Mouse (Mus musculus) megakaryocyte, embryonic 14.5 days (primary cell): ENCODE measurements at regions not wholly inside any gene's neighbourhood (a gene's known extent, or its start where the extent isn't known, plus 50 kb on each side); places are given as distances from the start of the nearest gene placed in this dataset.

Experiments used
- H3K27me3 ChIP-seq: replicated peaks from 2 replicates; pipeline ENCODE3; 2012; ENCODE audit warnings: inconsistent platforms
- H3K36me3 ChIP-seq: replicated peaks from 2 replicates; pipeline ENCODE3; 2012; ENCODE audit warnings: low read length, inconsistent platforms, mixed read lengths
- H3K4me1 ChIP-seq: 2 replicates; pipeline ENCODE4 v1.6.1; 2012; ENCODE audit warnings: inconsistent platforms
- H3K4me3 ChIP-seq: replicated peaks from 2 replicates; pipeline ENCODE3; 2012; ENCODE audit warnings: moderate library complexity, mild to moderate bottlenecking, inconsistent platforms
- H3K9me3 ChIP-seq: 2 replicates; pipeline ENCODE4 v1.6.1; 2012; ENCODE audit warnings: inconsistent platforms
- FLI1 ChIP-seq: IDR thresholded peaks from 2 replicates; pipeline ENCODE4 v1.6.1; 2012; ENCODE audit warnings: low read length, inconsistent platforms, mixed read lengths
- GATA1 ChIP-seq: IDR thresholded peaks from 3 replicates; pipeline ENCODE4 v1.6.1; 2012; ENCODE audit warnings: mixed read lengths, low read length, inconsistent platforms, borderline replicate concordance

DNA sequence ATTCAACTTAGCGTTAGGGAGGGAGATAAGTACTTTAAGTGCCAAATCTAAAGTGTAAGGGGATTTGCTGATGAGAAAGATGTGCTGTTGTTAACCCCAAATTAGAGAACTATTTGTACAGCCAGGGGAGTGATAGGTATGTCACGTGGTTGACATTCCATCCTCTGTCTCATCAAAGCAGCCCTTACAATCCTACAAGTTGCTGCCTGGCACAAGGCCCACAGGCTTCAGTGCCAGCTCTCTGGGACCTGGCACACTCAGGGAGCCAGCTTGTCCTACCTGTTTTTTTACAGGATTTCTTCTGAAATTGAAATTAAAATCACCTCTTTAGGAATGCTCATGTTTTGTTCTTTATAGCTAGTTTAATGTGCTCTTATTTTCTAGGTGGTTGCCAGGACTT, 68.6 kb upstream of the Egln3 start:
- Histone ChIP-seq H3K36me3 (no peaks in the 10 kb centered on the region), H3K27me3 (peaks cover 4% of the 10 kb centered on the region), H3K4me3 (no peak overlapping the region), H3K4me1 (no peaks in the 10 kb centered on the region), H3K9me3 (no peaks in the 10 kb centered on the region)
- TF ChIP-seq GATA1 (no peak), FLI1 (no peak)

- no peak for TF ChIP-seq FLI1
- TF ChIP-seq GATA1: no peak
- Histone ChIP-seq H3K4me3 (no peak overlapping the region), H3K36me3 (no peaks in the 10 kb centered on the region), H3K9me3 (no peaks in the 10 kb centered on the region), H3K27me3 (no peaks in the 10 kb centered on the region), H3K4me1 (peaks cover 9% of the 10 kb centered on the region)
These were observed 62.2 kb upstream of the Egln3 start for GRCm38 (mm10) chr12:54265852-54266251.

- TF ChIP-seq GATA1: no peak
- TF ChIP-seq FLI1: no peak
- 0 out of 2 replicates have a peak, but pooled peaks cover 3% of the 10 kb centered on the region for H3K9me3 ChIP-seq
- peaks cover 9% of the 10 kb centered on the region for H3K4me1 ChIP-seq
- H3K27me3 ChIP-seq: no peaks in the 10 kb centered on the region
- H3K36me3 ChIP-seq: no peaks in the 10 kb centered on the region
- no peak overlapping the region for H3K4me3 ChIP-seq
These were observed 61.5 kb upstream of the Egln3 start for GRCm38 (mm10) chr12:54264893-54265835.

DNA sequence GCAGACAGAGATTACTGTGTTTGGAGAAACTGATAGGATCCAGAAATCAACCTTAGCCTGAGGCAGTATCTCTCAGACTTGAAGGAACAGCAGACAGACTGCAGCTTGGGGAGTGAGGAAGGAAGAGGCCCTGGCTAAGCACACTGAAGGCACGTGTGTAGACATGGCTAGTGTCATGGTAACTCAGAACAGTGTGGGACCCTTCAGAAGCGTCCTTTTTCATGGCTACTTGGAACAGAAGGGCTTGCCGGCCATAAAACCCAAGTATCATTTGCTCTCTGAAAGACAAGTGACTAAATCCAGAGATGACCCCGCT, 60.7 kb upstream of the Egln3 start:
- H3K27me3 ChIP-seq: no peaks in the 10 kb centered on the region
- peaks cover 9% of the 10 kb centered on the region for H3K4me1 ChIP-seq
- H3K9me3 ChIP-seq: 0 out of 2 replicates have a peak, but pooled peaks cover 3% of the 10 kb centered on the region
- H3K36me3 ChIP-seq: no peaks in the 10 kb centered on the region
- no peak overlapping the region for H3K4me3 ChIP-seq
- TF ChIP-seq GATA1: no peak
- no peak for TF ChIP-seq FLI1

- TF ChIP-seq FLI1 (no peak), GATA1 (no peak)
- H3K4me1 ChIP-seq: peaks cover 9% of the 10 kb centered on the region
- no peak overlapping the region for H3K4me3 ChIP-seq
- H3K36me3 ChIP-seq: no peaks in the 10 kb centered on the region
- 0 out of 2 replicates have a peak, but pooled peaks cover 3% of the 10 kb centered on the region for H3K9me3 ChIP-seq
- H3K27me3 ChIP-seq: no peaks in the 10 kb centered on the region
These were observed 60.2 kb upstream of the Egln3 start for GRCm38 (mm10) chr12:54263733-54264417.

- Histone ChIP-seq H3K4me1 (peaks cover 9% of the 10 kb centered on the region), H3K27me3 (no peaks in the 10 kb centered on the region), H3K9me3 (peaks cover 9% of the 10 kb centered on the region), H3K36me3 (no peaks in the 10 kb centered on the region), H3K4me3 (no peak overlapping the region)
- TF ChIP-seq GATA1 (no peak), FLI1 (no peak)
These were observed 58.8 kb upstream of the Egln3 start for GRCm38 (mm10) chr12:54262236-54263005.

DNA sequence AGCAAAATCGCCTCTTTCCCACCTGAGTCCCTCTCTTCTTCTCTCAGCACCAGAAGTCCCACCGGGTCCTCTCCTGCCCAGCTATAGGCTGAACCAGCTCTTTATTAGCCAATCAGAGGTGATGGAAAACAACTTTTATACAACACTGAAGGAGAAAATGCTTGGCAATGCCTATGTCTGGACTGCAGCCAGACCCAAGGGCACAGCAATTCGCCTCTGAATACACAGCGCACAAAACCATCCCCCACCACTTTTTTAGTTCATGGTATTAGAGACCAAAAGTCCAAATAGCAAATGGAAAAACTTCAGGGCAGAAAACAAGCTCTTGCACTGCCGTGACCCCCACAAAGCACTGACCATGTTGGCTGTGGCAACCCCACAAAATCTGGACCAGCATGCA, 57.8 kb upstream of the Egln3 start:
- H3K27me3 ChIP-seq: no peaks in the 10 kb centered on the region
- H3K4me3 ChIP-seq: no peak overlapping the region
- H3K36me3 ChIP-seq: no peaks in the 10 kb centered on the region
- peaks cover 11% of the 10 kb centered on the region for H3K4me1 ChIP-seq
- no peak for TF ChIP-seq FLI1
- no peak for TF ChIP-seq GATA1
- peaks cover 9% of the 10 kb centered on the region for H3K9me3 ChIP-seq

DNA sequence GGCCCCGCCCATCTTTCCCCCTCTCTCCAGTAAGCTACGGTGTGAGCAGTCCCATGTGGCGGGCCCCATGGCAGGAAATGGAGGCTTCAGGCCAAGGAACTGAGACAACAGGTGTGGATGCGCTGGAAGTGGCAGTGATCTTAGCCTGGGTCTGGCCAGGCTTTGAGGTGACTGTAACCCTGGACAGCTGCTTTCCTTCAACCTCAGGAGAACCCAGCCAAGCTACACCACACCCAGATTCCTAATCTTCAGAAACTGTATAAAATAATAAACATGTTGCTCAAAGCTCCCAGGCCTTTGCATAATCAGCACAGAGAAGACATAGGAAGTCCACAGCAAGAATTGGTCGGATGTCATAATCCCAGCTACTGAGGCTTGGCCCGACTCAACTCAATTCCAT, 56.8 kb upstream of the Egln3 start:
- no peaks in the 10 kb centered on the region for H3K27me3 ChIP-seq
- no peaks in the 10 kb centered on the region for H3K36me3 ChIP-seq
- peaks cover 11% of the 10 kb centered on the region for H3K4me1 ChIP-seq
- no peak overlapping the region for H3K4me3 ChIP-seq
- peaks cover 9% of the 10 kb centered on the region for H3K9me3 ChIP-seq
- TF ChIP-seq GATA1: no peak
- no peak for TF ChIP-seq FLI1

GRCm38 (mm10) chr12:54257776-54258433, 54.2 kb upstream of the Egln3 start:
- H3K9me3 ChIP-seq: peaks cover 9% of the 10 kb centered on the region
- H3K4me1 ChIP-seq: 0 out of 2 replicates have a peak, but pooled peaks cover 2% of the 10 kb centered on the region
- no peaks in the 10 kb centered on the region for H3K36me3 ChIP-seq
- no peaks in the 10 kb centered on the region for H3K27me3 ChIP-seq
- TF ChIP-seq FLI1 (no peak), GATA1 (no peak)
- no peak overlapping the region for H3K4me3 ChIP-seq

DNA sequence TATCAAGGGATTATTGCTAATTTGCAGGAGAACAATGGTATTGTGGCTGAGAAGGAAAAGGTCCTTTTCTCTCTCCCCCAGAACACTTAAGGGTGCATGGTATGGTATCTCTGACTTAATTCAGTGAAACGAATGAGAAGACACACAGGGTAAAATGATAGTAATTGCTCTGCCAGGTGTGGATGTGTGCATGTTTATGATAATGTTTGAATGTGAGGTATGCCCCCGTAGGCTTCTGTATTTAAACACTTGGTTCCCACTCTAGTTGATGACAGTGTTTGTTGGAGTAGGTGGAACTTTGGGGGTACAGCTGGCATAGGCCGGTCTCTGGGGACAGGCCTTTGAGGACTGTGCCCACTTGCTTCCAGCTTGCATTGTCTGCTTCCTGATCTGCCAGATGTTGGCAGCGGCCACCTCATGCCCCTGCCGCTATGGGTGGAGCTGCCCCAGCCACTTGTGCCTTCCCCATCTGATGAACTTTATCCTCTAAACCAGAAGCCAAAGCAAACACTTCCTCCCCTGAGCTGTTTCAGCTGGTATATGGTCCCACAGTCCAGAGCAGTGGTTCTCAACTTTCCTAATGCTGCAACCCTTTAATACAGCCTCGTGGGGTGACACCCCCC, 53.0 kb upstream of the Egln3 start:
- peaks cover 9% of the 10 kb centered on the region for H3K9me3 ChIP-seq
- TF ChIP-seq FLI1 (no peak), GATA1 (no peak)
- no peaks in the 10 kb centered on the region for H3K36me3 ChIP-seq
- no peaks in the 10 kb centered on the region for H3K27me3 ChIP-seq
- H3K4me3 ChIP-seq: no peak overlapping the region
- 0 out of 2 replicates have a peak, but pooled peaks cover 2% of the 10 kb centered on the region for H3K4me1 ChIP-seq
